Mouse (Mus musculus): ENCODE results near the gene Insyn1. TPM values are rescaled to one million over a fixed set of nuclear protein-coding genes. Genes with fewer than 3 reads are reported as not detected.
A peak's percentile ranks its signal among the peaks of the same experiment; 100 is the strongest.

Gene Insyn1
- polyA plus RNA-seq, 1 experiment from 2014 or later = 7.9 TPM

GRCm38 (mm10) chr9:58521883-58522423 lies 33.5 kb downstream of the Insyn1 start:
- WGBS = 72% methylated on average over 4 of the region's 4 CpGs

GRCm38 (mm10) chr9:58525108-58525507 lies 36.7 kb downstream of the Insyn1 start:
- peaks cover 60% of the 10 kb centered on the region for H3K36me3 ChIP-seq
- no peak for ATAC-seq (ENCODE audit: low read depth)
- H3K9me3 ChIP-seq = no peaks in the 10 kb centered on the region
- no peak overlapping the region for H3K9ac ChIP-seq
- H3K27me3 ChIP-seq = no peaks in the 10 kb centered on the region
- H3K4me3 ChIP-seq = no peak overlapping the region
- 92% methylated on average over 4 of the region's 4 CpGs for WGBS
- no peaks in the 10 kb centered on the region; the same call in 1 of the 2 replicates for H3K4me1 ChIP-seq (replicated peaks)
- H3K4me2 ChIP-seq = no peak overlapping the region
- no peak overlapping the region for H3K27ac ChIP-seq (replicated peaks)

More at GRCm38 (mm10) chr9:58521883-58522423, 33.5 kb downstream of the Insyn1 start:
- no peak for ATAC-seq (ENCODE audit: low read depth)
- H3K27me3 ChIP-seq = no peaks in the 10 kb centered on the region
- no peak overlapping the region for H3K9ac ChIP-seq
- H3K4me1 ChIP-seq (replicated peaks) = peaks cover 16% of the 10 kb centered on the region; the same call in 1 of the 2 replicates
- H3K4me3 ChIP-seq = no peak overlapping the region
- no peaks in the 10 kb centered on the region for H3K9me3 ChIP-seq
- H3K27ac ChIP-seq (replicated peaks) = no peak overlapping the region
- no peak overlapping the region for H3K4me2 ChIP-seq
- H3K36me3 ChIP-seq = peaks cover 30% of the 10 kb centered on the region

GRCm38 (mm10) chr9:58527841-58528240 lies 39.4 kb downstream of the Insyn1 start:
- Histone ChIP-seq H3K9me3 (no peaks in the 10 kb centered on the region), H3K27ac (replicated peaks) (no peak overlapping the region), H3K27me3 (no peaks in the 10 kb centered on the region), H3K36me3 (peaks cover 72% of the 10 kb centered on the region), H3K4me3 (no peak overlapping the region), H3K4me2 (no peak overlapping the region), H3K9ac (no peak overlapping the region), H3K4me1 (replicated peaks) (no peaks in the 10 kb centered on the region)
- ATAC-seq (ENCODE audit: low read depth) = peak; percentile 29; the same call in 1 of the 2 replicates
- WGBS = 39% methylated on average over 4 of the region's 4 CpGs

- Histone ChIP-seq H3K9ac (no peak overlapping the region), H3K4me3 (no peak overlapping the region), H3K9me3 (no peaks in the 10 kb centered on the region), H3K36me3 (peaks cover 77% of the 10 kb centered on the region), H3K4me1 (replicated peaks) (no peaks in the 10 kb centered on the region), H3K27ac (replicated peaks) (no peak overlapping the region), H3K4me2 (no peak overlapping the region), H3K27me3 (no peaks in the 10 kb centered on the region)
- ATAC-seq (ENCODE audit: low read depth) = no peak
- 92% methylated on average over 13 of the region's 13 CpGs for WGBS
Measured at GRCm38 (mm10) chr9:58530407-58530806, 42.0 kb downstream of the Insyn1 start.

- WGBS = 91% methylated on average over 4 of the region's 4 CpGs
- Histone ChIP-seq H3K9ac (no peak overlapping the region), H3K36me3 (peaks cover 71% of the 10 kb centered on the region), H3K4me2 (no peak overlapping the region), H3K9me3 (no peaks in the 10 kb centered on the region), H3K27ac (replicated peaks) (no peak overlapping the region), H3K27me3 (no peaks in the 10 kb centered on the region), H3K4me1 (replicated peaks) (no peaks in the 10 kb centered on the region), H3K4me3 (no peak overlapping the region)
- no peak for ATAC-seq (ENCODE audit: low read depth)
Measured at GRCm38 (mm10) chr9:58532236-58532635, 43.8 kb downstream of the Insyn1 start.

- Histone ChIP-seq H3K27me3 (no peaks in the 10 kb centered on the region), H3K4me1 (replicated peaks) (no peaks in the 10 kb centered on the region), H3K36me3 (peaks cover 72% of the 10 kb centered on the region), H3K27ac (replicated peaks) (no peak overlapping the region), H3K4me2 (no peak overlapping the region), H3K4me3 (no peak overlapping the region), H3K9me3 (no peaks in the 10 kb centered on the region), H3K9ac (no peak overlapping the region)
- WGBS = 91% methylated on average over 6 of the region's 6 CpGs
- no peak for ATAC-seq (ENCODE audit: low read depth)
Measured at GRCm38 (mm10) chr9:58533322-58533721, 44.9 kb downstream of the Insyn1 start.

GRCm38 (mm10) chr9:58534766-58535165 lies 46.4 kb downstream of the Insyn1 start:
- Histone ChIP-seq H3K4me1 (replicated peaks) (no peaks in the 10 kb centered on the region), H3K27ac (replicated peaks) (no peak overlapping the region), H3K4me2 (no peak overlapping the region), H3K36me3 (peaks cover 65% of the 10 kb centered on the region), H3K9me3 (no peaks in the 10 kb centered on the region), H3K27me3 (no peaks in the 10 kb centered on the region), H3K4me3 (no peak overlapping the region), H3K9ac (no peak overlapping the region)
- peak; percentile 60; the same call in 1 of the 2 replicates for ATAC-seq (ENCODE audit: low read depth)
- WGBS = 44% methylated on average over 1 of the region's 1 CpGs

- no peak overlapping the region for H3K4me2 ChIP-seq
- H3K27ac ChIP-seq (replicated peaks) = no peak overlapping the region
- no peak overlapping the region for H3K4me3 ChIP-seq
- no peaks in the 10 kb centered on the region for H3K4me1 ChIP-seq (replicated peaks)
- H3K27me3 ChIP-seq = no peaks in the 10 kb centered on the region
- no peaks in the 10 kb centered on the region for H3K9me3 ChIP-seq
- peaks cover 58% of the 10 kb centered on the region for H3K36me3 ChIP-seq
- H3K9ac ChIP-seq = no peak overlapping the region
- ATAC-seq (ENCODE audit: low read depth) = peak; percentile 62
- 76% methylated on average over 20 of the region's 20 CpGs for WGBS
Measured at GRCm38 (mm10) chr9:58535447-58536134, 47.2 kb downstream of the Insyn1 start.

- Histone ChIP-seq H3K4me3 (no peak overlapping the region), H3K9ac (no peak overlapping the region), H3K4me1 (replicated peaks) (peaks cover 13% of the 10 kb centered on the region), H3K27me3 (no peaks in the 10 kb centered on the region), H3K27ac (replicated peaks) (no peak overlapping the region), H3K9me3 (no peaks in the 10 kb centered on the region), H3K4me2 (no peak overlapping the region), H3K36me3 (peaks cover 50% of the 10 kb centered on the region)
- ATAC-seq (ENCODE audit: low read depth) = no peak
- 77% methylated on average over 3 of the region's 3 CpGs for WGBS
Measured at GRCm38 (mm10) chr9:58537774-58538173, 49.4 kb downstream of the Insyn1 start.

- WGBS = 48% methylated on average over 5 of the region's 5 CpGs
- Histone ChIP-seq H3K9me3 (no peaks in the 10 kb centered on the region), H3K27ac (replicated peaks) (no peak overlapping the region), H3K4me1 (replicated peaks) (peaks cover 14% of the 10 kb centered on the region), H3K9ac (no peak overlapping the region), H3K4me3 (no peak overlapping the region), H3K36me3 (peaks cover 36% of the 10 kb centered on the region), H3K4me2 (no peak overlapping the region), H3K27me3 (no peaks in the 10 kb centered on the region)
- no peak for ATAC-seq (ENCODE audit: low read depth)
Measured at GRCm38 (mm10) chr9:58539886-58540285, 51.5 kb downstream of the Insyn1 start.

- H3K9me3 ChIP-seq = no peaks in the 10 kb centered on the region
- WGBS = 46% methylated on average over 6 of the region's 6 CpGs
- H3K9ac ChIP-seq = peak overlapping the region; percentile 35
- H3K27ac ChIP-seq (replicated peaks) = peak overlapping the region; percentile 67
- H3K4me1 ChIP-seq (replicated peaks) = peaks cover 29% of the 10 kb centered on the region
- H3K27me3 ChIP-seq = no peaks in the 10 kb centered on the region
- H3K4me2 ChIP-seq = no peak overlapping the region
- H3K4me3 ChIP-seq = no peak overlapping the region
- peaks cover 21% of the 10 kb centered on the region for H3K36me3 ChIP-seq
- peak; percentile 45 for ATAC-seq (ENCODE audit: low read depth)
Measured at GRCm38 (mm10) chr9:58541895-58542338, 53.5 kb downstream of the Insyn1 start.

GRCm38 (mm10) chr9:58544879-58545324 lies 56.5 kb downstream of the Insyn1 start:
- Histone ChIP-seq H3K9ac (peak overlapping the region; percentile 44), H3K4me3 (peak overlapping the region; percentile 16; the same call in 1 of the 2 replicates)

More at GRCm38 (mm10) chr9:58544879-58545324, 56.5 kb downstream of the Insyn1 start:
- Histone ChIP-seq H3K4me2 (peak overlapping the region; percentile 32), H3K27ac (replicated peaks) (no peak overlapping the region), H3K9me3 (no peaks in the 10 kb centered on the region), H3K36me3 (no peaks in the 10 kb centered on the region), H3K4me1 (replicated peaks) (peaks cover 55% of the 10 kb centered on the region), H3K27me3 (no peaks in the 10 kb centered on the region)
- ATAC-seq (ENCODE audit: low read depth) = no peak
- WGBS = 49% methylated on average over 4 of the region's 4 CpGs
